Mouse (Mus musculus) small intestine, adult 2 months (tissue): ENCODE measurements at regions not wholly inside any gene's neighbourhood (a gene's known extent, or its start where the extent isn't known, plus 50 kb on each side); places are given as distances from the start of the nearest gene placed in this dataset.
A peak's percentile ranks its signal among the peaks of the same experiment; 100 is the strongest.

Experiments
- H3K27ac ChIP-seq: fragments of 200-500 bp; 2 replicates; pipeline ENCODE4 v1.5.1; 2012; ENCODE audit warnings: low read depth, low read length, control low read depth, inconsistent platforms; ENCODE audit not compliant: insufficient read depth
- H3K27me3 ChIP-seq: fragments of 200-500 bp; 2 replicates; pipeline ENCODE4 v1.6.1; 2012; ENCODE audit warnings: mild to moderate bottlenecking, moderate library complexity, low read length, inconsistent platforms; ENCODE audit not compliant: control insufficient read depth, insufficient read depth
- H3K36me3 ChIP-seq: fragments of 200-500 bp; 2 replicates; pipeline ENCODE4 v1.6.1; 2012; ENCODE audit warnings: mild to moderate bottlenecking, low read length, control low read depth, inconsistent platforms; ENCODE audit not compliant: control insufficient read depth, insufficient read depth
- H3K4me1 ChIP-seq: fragments of 200-500 bp; 2 replicates; pipeline ENCODE4 v1.6.1; 2012; ENCODE audit warnings: low read length, inconsistent platforms, mixed read lengths; ENCODE audit not compliant: control insufficient read depth, insufficient read depth, insufficient read length
- H3K4me3 ChIP-seq: fragments of 200-500 bp; 2 replicates; pipeline ENCODE4 v1.5.1; 2012; ENCODE audit warnings: low read depth, mild to moderate bottlenecking, control low read depth, inconsistent platforms, low read length, moderate library complexity
- CTCF ChIP-seq: fragments of 200-500 bp; IDR thresholded peaks from 2 replicates; pipeline ENCODE4 v1.5.1; 2012; ENCODE audit warnings: low read depth, mild to moderate bottlenecking, control low read depth, inconsistent platforms, low read length, moderate library complexity, mixed read lengths; ENCODE audit not compliant: insufficient replicate concordance, insufficient read length; ENCODE audit errors: extremely low read depth
- POLR2A ChIP-seq: fragments of 200-500 bp; IDR thresholded peaks from 2 replicates; pipeline ENCODE4 v1.6.1; 2012; ENCODE audit warnings: low read depth, mild to moderate bottlenecking, control low read depth, inconsistent platforms, low read length, moderate library complexity
- WGBS: fragments of 180-500 bp; shearing (Covaris S2); methylation state at CpG from one replicate; pipeline ENCODE4 v1.1.7; 2018; 5-methylcytosine and 5-hydroxymethylcytosine counted together

GRCm38 (mm10) chr5:119058231-119058851 lies 497.9 kb downstream of the Med13l start:
- no peak overlapping the region for H3K4me3 ChIP-seq
- peaks cover 6% of the 10 kb centered on the region; the same call in 1 of the 2 replicates for H3K4me1 ChIP-seq
- H3K36me3 ChIP-seq: no peaks in the 10 kb centered on the region
- no peak overlapping the region for H3K27ac ChIP-seq
- 58% methylated on average over 10 of the region's 10 CpGs for WGBS
- H3K27me3 ChIP-seq: no peaks in the 10 kb centered on the region
- TF ChIP-seq CTCF (no peak), POLR2A (no peak)

DNA sequence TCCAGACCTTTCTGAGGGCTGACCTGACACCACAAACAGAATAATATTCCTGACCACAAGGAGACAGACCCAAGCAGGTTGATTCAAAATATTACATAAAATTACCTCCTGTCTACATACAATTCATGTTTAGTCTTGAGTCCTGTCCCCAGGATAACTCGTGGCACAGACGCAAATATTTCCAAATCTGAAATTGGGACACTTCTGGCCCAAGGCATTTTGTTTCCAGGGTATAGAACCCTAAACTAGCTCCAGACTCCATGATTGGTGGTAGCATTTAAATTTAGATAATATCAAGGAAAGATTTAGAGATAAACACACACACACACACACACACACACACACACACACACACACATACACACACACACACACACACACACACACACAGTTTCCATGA lies 498.7 kb downstream of the Med13l start:
- TF ChIP-seq CTCF (no peak), POLR2A (no peak)
- H3K4me1 ChIP-seq: peaks cover 6% of the 10 kb centered on the region; the same call in 1 of the 2 replicates
- WGBS: 93% methylated on average over 2 of the region's 2 CpGs
- H3K27ac ChIP-seq: no peak overlapping the region
- no peaks in the 10 kb centered on the region for H3K27me3 ChIP-seq
- H3K36me3 ChIP-seq: no peaks in the 10 kb centered on the region
- H3K4me3 ChIP-seq: no peak overlapping the region

- Histone ChIP-seq H3K4me1 (no peaks in the 10 kb centered on the region), H3K27me3 (no peaks in the 10 kb centered on the region), H3K4me3 (no peak overlapping the region), H3K36me3 (no peaks in the 10 kb centered on the region), H3K27ac (no peak overlapping the region)
- 90% methylated on average over 4 of the region's 4 CpGs for WGBS
- no peak for TF ChIP-seq CTCF
- TF ChIP-seq POLR2A: no peak
Measured at GRCm38 (mm10) chr5:119060886-119061285, 500.4 kb downstream of the Med13l start.

- WGBS: 96% methylated on average over 11 of the region's 11 CpGs
- H3K4me3 ChIP-seq: no peak overlapping the region
- H3K27ac ChIP-seq: no peak overlapping the region
- H3K36me3 ChIP-seq: no peaks in the 10 kb centered on the region
- peaks cover 3% of the 10 kb centered on the region; the same call in 1 of the 2 replicates for H3K4me1 ChIP-seq
- TF ChIP-seq CTCF (no peak), POLR2A (no peak)
- no peaks in the 10 kb centered on the region for H3K27me3 ChIP-seq
Measured at GRCm38 (mm10) chr5:119062478-119062877, 502.0 kb downstream of the Med13l start.

DNA sequence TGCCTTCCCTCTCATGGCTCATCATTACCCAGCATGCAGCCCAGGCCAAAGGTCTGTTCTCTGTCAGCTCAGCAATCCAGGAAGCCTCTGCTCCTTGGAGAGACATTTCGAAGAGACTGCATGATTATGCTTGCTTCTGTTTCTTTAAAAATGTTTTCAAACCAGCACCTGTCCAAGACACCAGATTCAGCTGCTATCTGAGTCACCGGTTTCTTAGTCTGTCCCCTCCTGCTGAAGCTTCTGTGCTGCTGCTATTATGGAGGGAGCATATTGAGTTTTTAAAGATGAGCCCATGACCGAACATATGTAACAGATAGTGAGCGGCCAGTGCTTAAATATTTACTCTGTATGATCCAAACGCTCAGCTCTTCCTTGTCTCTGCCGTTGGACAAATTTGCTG lies 506.2 kb downstream of the Med13l start:
- no peak for TF ChIP-seq POLR2A
- H3K27me3 ChIP-seq: no peaks in the 10 kb centered on the region
- H3K4me1 ChIP-seq: peaks cover 19% of the 10 kb centered on the region
- 20% methylated on average over 6 of the region's 6 CpGs for WGBS
- peak overlapping the region; percentile 88 for H3K27ac ChIP-seq
- H3K36me3 ChIP-seq: no peaks in the 10 kb centered on the region
- H3K4me3 ChIP-seq: no peak overlapping the region

DNA sequence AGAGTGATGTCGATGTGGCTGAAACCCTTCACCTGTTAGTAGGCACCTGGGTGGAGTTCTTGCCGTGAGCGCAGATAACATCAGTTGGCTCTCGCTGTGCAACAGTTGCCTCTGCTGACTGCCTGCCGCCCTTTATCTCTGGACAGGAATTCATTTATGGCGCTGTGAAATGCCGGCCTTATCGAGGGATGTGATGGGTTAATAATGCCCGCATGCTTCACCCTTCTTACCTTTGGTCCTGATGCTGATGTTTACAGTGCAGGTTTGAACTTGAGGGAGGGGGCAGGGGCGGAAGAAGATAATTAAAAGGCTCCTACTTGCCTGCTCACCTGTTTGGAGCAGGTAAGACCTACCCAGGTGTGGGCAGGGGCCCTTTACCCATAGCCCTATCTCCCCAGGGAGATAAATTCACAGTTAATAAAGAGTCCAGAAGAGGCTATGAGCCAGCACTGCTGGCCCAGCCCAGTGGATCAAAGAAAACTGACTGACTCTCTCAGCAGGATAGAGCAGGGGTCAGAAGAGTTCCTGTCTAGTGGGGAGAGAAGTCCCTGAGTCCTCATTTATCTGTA lies 509.4 kb downstream of the Med13l start:
- H3K36me3 ChIP-seq: no peaks in the 10 kb centered on the region
- H3K27me3 ChIP-seq: no peaks in the 10 kb centered on the region
- peak overlapping the region; percentile 78 for H3K27ac ChIP-seq
- H3K4me3 ChIP-seq: no peak overlapping the region
- whole genome bisulfite sequencing: 23% methylated on average over 10 of the region's 10 CpGs
- H3K4me1 ChIP-seq: peaks cover 33% of the 10 kb centered on the region
- TF ChIP-seq POLR2A (no peak), CTCF (no peak)

DNA sequence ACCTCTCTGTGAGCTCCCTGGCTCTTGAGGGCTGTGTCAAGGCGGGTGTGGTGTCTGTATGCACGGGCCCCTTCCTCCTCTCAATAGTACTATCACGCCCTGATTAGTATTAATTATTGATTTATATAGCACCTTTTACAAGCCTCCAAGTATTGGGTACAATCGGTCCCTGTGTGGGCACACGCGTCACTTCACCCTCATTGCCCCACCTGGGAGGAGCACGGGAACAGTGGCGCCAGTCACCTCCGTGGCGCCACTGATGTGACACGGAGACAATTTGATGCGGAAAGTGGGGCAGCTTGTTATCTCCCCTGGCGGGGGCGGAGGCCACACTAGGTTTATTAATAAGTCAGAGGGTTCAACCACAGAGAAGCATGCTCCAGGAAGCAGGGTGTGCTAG lies 512.2 kb downstream of the Med13l start:
- Histone ChIP-seq H3K27ac (no peak overlapping the region; the same call in 1 of the 2 replicates), H3K4me3 (no peak overlapping the region), H3K4me1 (peaks cover 30% of the 10 kb centered on the region), H3K27me3 (no peaks in the 10 kb centered on the region), H3K36me3 (no peaks in the 10 kb centered on the region)
- 40% methylated on average over 14 of the region's 14 CpGs for WGBS
- TF ChIP-seq POLR2A: no peak
- no peak for TF ChIP-seq CTCF
